Mouse (Mus musculus) liver, adult 10 weeks (tissue): ENCODE measurements around the gene Gnpda2. TPM values are rescaled to one million over a fixed set of nuclear protein-coding genes. Genes with fewer than 3 reads are reported as not detected.

Experiments used
- polyA plus RNA-seq: library from polyadenylated mRNA; stranded (reverse); fragments of 350-450 nt; fragmentation: Illumina TruSeq; extraction: RNeasy Lipid Tissue Mini Kit (QIAGEN cat#74804); gene quantifications from one replicate; pipeline ENCODE4 v1.2.3, GENCODE M21; 2014; ENCODE audit warnings: low read depth, low replicate concordance

Gene Gnpda2
- 8.9 TPM for polyA plus RNA-seq

GRCm38 (mm10) chr5:69591640-69592461 is at the start of gene Gnpda2:
Gnpda2 (minus strand) TSS chr5:69592340.

GRCm38 (mm10) chr5:69556628-69557403 is 35.3 kb downstream of the Gnpda2 start, which contains the start of gene Guf1:
Guf1 (plus strand) TSS chr5:69556923.

GRCm38 (mm10) chr5:69542489-69542888 is 49.7 kb downstream of the Gnpda2 start, which contains the start of gene Yipf7:
Yipf7 (minus strand) TSS chr5:69542648.

Other genes starting within 250 kb of the Gnpda2 start
- gene Yipf7, start 49.7 kb downstream of the Gnpda2 start, polyA plus RNA-seq, result not detected
- gene Guf1, start 35.4 kb downstream of the Gnpda2 start, polyA plus RNA-seq, result 35.6 TPM